Mouse (Mus musculus) hematopoietic multipotent progenitor cell, adult 10-12 weeks (in vitro differentiated cells): Measurements from ENCODE around the gene Cnpy4. TPM values are rescaled to one million over a fixed set of nuclear protein-coding genes. Genes with fewer than 3 reads are reported as not detected.

Source experiments
- polyA plus RNA-seq: library from polyadenylated mRNA; stranded (reverse); fragments of >175 nt; gene quantifications from 2 replicates; pipeline ENCODE4 v1.2.3, GENCODE M21; 2012; ENCODE audit warnings: low replicate concordance

Gene Cnpy4
- 1.4 and 2.7 TPM in 2 replicates for polyA plus RNA-seq

GRCm38 (mm10) chr5:138186950-138187638, at the start of gene Cnpy4, which contains the start of gene Taf6:
Cnpy4 (plus strand) TSS chr5:138187485.
Taf6 (minus strand) TSS chr5:138187451.

GRCm38 (mm10) chr5:138155443-138155976, 31.8 kb upstream of the Cnpy4 start, which contains the start of gene Zfp113:
Zfp113 (minus strand) TSS chr5:138155744.

GRCm38 (mm10) chr5:138160842-138161665, 26.2 kb upstream of the Cnpy4 start, which contains the start of gene Cops6:
Cops6 (plus strand) TSS chr5:138161071.

GRCm38 (mm10) chr5:138171695-138172491, 15.4 kb upstream of the Cnpy4 start, which contains the start of the genes Ap4m1 and Mcm7:
Ap4m1 (plus strand) TSS chr5:138172002.
Mcm7 (minus strand) TSS chr5:138172422.

GRCm38 (mm10) chr5:138193771-138194727, 6.8 kb downstream of the Cnpy4 start, which contains the start of gene Mblac1:
Mblac1 (plus strand) TSS chr5:138194314.

GRCm38 (mm10) chr5:138225700-138226099, 38.4 kb downstream of the Cnpy4 start, which contains the start of gene Nxpe5:
Nxpe5 (plus strand) TSS chr5:138225898.

Other genes starting within 250 kb of the Cnpy4 start
- gene Gjc3, start 224.4 kb upstream of the Cnpy4 start, polyA plus RNA-seq = not detected in 2 replicates
- gene Azgp1, start 206.0 kb upstream of the Cnpy4 start, polyA plus RNA-seq = not detected in 2 replicates
- gene Smok3a, start 166.2 kb upstream of the Cnpy4 start, polyA plus RNA-seq = not detected in 2 replicates
- gene Smok3b, start 166.1 kb upstream of the Cnpy4 start, polyA plus RNA-seq = not detected in 2 replicates
- gene Smok3c, start 134.3 kb upstream of the Cnpy4 start, polyA plus RNA-seq = not detected in 2 replicates
- gene Zkscan1, start 102.4 kb upstream of the Cnpy4 start, polyA plus RNA-seq = 0.78 and 1.9 TPM in 2 replicates
- 0.54 and 2.8 TPM in 2 replicates for gene Zscan21, start 70.6 kb upstream of the Cnpy4 start, polyA plus RNA-seq
- gene Zfp113, start 31.7 kb upstream of the Cnpy4 start, polyA plus RNA-seq = 0.34 and 0.71 TPM in 2 replicates
- 45.0 and 53.1 TPM in 2 replicates for gene Cops6, start 26.4 kb upstream of the Cnpy4 start, polyA plus RNA-seq
- 7.5 and 19.0 TPM in 2 replicates for gene Ap4m1, start 15.5 kb upstream of the Cnpy4 start, polyA plus RNA-seq
- gene Mcm7, start 15.1 kb upstream of the Cnpy4 start, polyA plus RNA-seq = 5.9 and 28.7 TPM in 2 replicates
- 13.1 and 29.5 TPM in 2 replicates for gene Taf6, start within 50 bp of the Cnpy4 start, polyA plus RNA-seq
- 2.1 and 5.4 TPM in 2 replicates for gene Mblac1, start 6.8 kb downstream of the Cnpy4 start, polyA plus RNA-seq
- gene Nxpe5, start 38.4 kb downstream of the Cnpy4 start, polyA plus RNA-seq = 1.6 and 1.8 TPM in 2 replicates
- 87.3 and 121 TPM in 2 replicates for gene Lamtor4, start 68.0 kb downstream of the Cnpy4 start, polyA plus RNA-seq
- gene BC037034, start 76.5 kb downstream of the Cnpy4 start, polyA plus RNA-seq = 198 and 365 TPM in 2 replicates
- gene Gal3st4, start 85.4 kb downstream of the Cnpy4 start, polyA plus RNA-seq = not detected in 2 replicates
- not detected in 2 replicates for gene Gm43720, start 92.5 kb downstream of the Cnpy4 start, polyA plus RNA-seq
- gene Gpc2, start 92.5 kb downstream of the Cnpy4 start, polyA plus RNA-seq = 2.5 and 2.7 TPM in 2 replicates
- gene Stag3, start 92.8 kb downstream of the Cnpy4 start, polyA plus RNA-seq = 2.1 and 9.1 TPM in 2 replicates
- 0.81 and 2.3 TPM in 2 replicates for gene Pvrig, start 154.5 kb downstream of the Cnpy4 start, polyA plus RNA-seq